Mouse (Mus musculus) embryonic facial prominence, embryonic 14.5 days (tissue): Measurements from ENCODE around the gene Zmiz1. TPM values are rescaled to one million over a fixed set of nuclear protein-coding genes. Genes with fewer than 3 reads are reported as not detected.
A peak's percentile ranks its signal among the peaks of the same experiment; 100 is the strongest.

Experiments
- microRNA-seq: library from miRNA; unstranded; fragments of <30 nt; microRNA quantifications from one replicate; pipeline ENCODE4, GENCODE M21; 2016; ENCODE audit warnings: borderline number of aligned reads
- polyA plus RNA-seq: library from polyadenylated mRNA; unstranded; fragments of >200 nt; fragmentation: Nextera tagmentation; extraction: Ambion mirVana; gene quantifications from 2 replicates; pipeline ENCODE4 v1.2.1, GENCODE M21; 2014

The Zmiz1 gene
- polyA plus RNA-seq, 1 experiment from 2014 or later, result 31.3 TPM

Small RNA genes within 50 kb of the gene (microRNA-seq; reads per million reads assigned to microRNA genes)
- 3.5 reads per million, percentile 17 among the genes with 10 or more reads in this experiment for gene Mir3075

Other genes starting within 250 kb of the Zmiz1 start
- 27.3 and 28.4 TPM in 2 replicates for gene Ppif, start 235.0 kb downstream of the Zmiz1 start, polyA plus RNA-seq